Mouse (Mus musculus) megakaryocyte, embryonic 14.5 days (primary cell): ENCODE data around the gene Mical1.

Experiments used
- FLI1 ChIP-seq: IDR thresholded peaks from 2 replicates; pipeline ENCODE4 v1.6.1; 2012; ENCODE audit warnings: low read length, inconsistent platforms, mixed read lengths
- GATA1 ChIP-seq: IDR thresholded peaks from 3 replicates; pipeline ENCODE4 v1.6.1; 2012; ENCODE audit warnings: mixed read lengths, low read length, inconsistent platforms, borderline replicate concordance

GRCm38 (mm10) chr10:41535991-41536390 is 59.9 kb downstream of the Mical1 start:
- TF ChIP-seq GATA1, result no peak
- no peak for TF ChIP-seq FLI1
